Mouse (Mus musculus): ENCODE data around the gene Tbc1d15.
"Not testable (repeated sequence)": the region's sequence is repeated elsewhere in the genome, so short reads cannot be mapped to it uniquely, and the experiment has no call there.

Tbc1d15 gene

GRCm38 (mm10) chr10:115205284-115205683 lies 46.0 kb downstream of the Tbc1d15 start:
- H3K27me3 ChIP-seq (ENCODE audit: insufficient read depth, low read length) = no peaks in the 10 kb centered on the region
- TF ChIP-seq NANOG (IDR thresholded peaks at IDR 0.05; ENCODE audit: borderline replicate concordance, low read length) (no peak), POU5F1 (IDR thresholded peaks at IDR 0.05; ENCODE audit: borderline replicate concordance, low read length) (no peak), CTCF (conservative IDR thresholded peaks at IDR 0.05; ENCODE audit: low read length) (no peak)

GRCm38 (mm10) chr10:115191214-115191613 lies 60.1 kb downstream of the Tbc1d15 start:
- H3K4me1 ChIP-seq (replicated peaks; ENCODE audit: low read depth, low read length) = peaks cover 6% of the 10 kb centered on the region
- H3K36me3 ChIP-seq (ENCODE audit: insufficient read depth, low read length) = no peaks in the 10 kb centered on the region
- no peaks in the 10 kb centered on the region for H3K9me3 ChIP-seq (ENCODE audit: low read length)
- no peaks in the 10 kb centered on the region for H3K27me3 ChIP-seq (ENCODE audit: insufficient read depth, low read length)
- no peak for TF ChIP-seq POU5F1 (IDR thresholded peaks at IDR 0.05; ENCODE audit: borderline replicate concordance, low read length)
- TF ChIP-seq NANOG (IDR thresholded peaks at IDR 0.05; ENCODE audit: borderline replicate concordance, low read length) = no peak
- no peak for TF ChIP-seq CTCF (conservative IDR thresholded peaks at IDR 0.05; ENCODE audit: low read length)
- H3K4me3 ChIP-seq (replicated peaks; ENCODE audit: low read length) = no peak overlapping the region

More at GRCm38 (mm10) chr10:115205284-115205683, 46.0 kb downstream of the Tbc1d15 start:
- H3K4me3 ChIP-seq (replicated peaks; ENCODE audit: low read length) = no peak overlapping the region
- no peaks in the 10 kb centered on the region for H3K9me3 ChIP-seq (ENCODE audit: low read length)
- H3K36me3 ChIP-seq (ENCODE audit: insufficient read depth, low read length) = peaks cover 77% of the 10 kb centered on the region
- peaks cover 26% of the 10 kb centered on the region for H3K4me1 ChIP-seq (replicated peaks; ENCODE audit: low read depth, low read length)

- no peaks in the 10 kb centered on the region for H3K36me3 ChIP-seq (ENCODE audit: insufficient read depth, low read length)
- H3K9me3 ChIP-seq (ENCODE audit: low read length) = no peaks in the 10 kb centered on the region
- TF ChIP-seq NANOG (IDR thresholded peaks at IDR 0.05; ENCODE audit: borderline replicate concordance, low read length) (no peak), CTCF (conservative IDR thresholded peaks at IDR 0.05; ENCODE audit: low read length) (no peak), POU5F1 (IDR thresholded peaks at IDR 0.05; ENCODE audit: borderline replicate concordance, low read length) (no peak)
- peaks cover 9% of the 10 kb centered on the region; the same call in 1 of the 2 replicates for H3K27me3 ChIP-seq (ENCODE audit: insufficient read depth, low read length)
- H3K4me1 ChIP-seq (replicated peaks; ENCODE audit: low read depth, low read length) = peaks cover 3% of the 10 kb centered on the region; the same call in 1 of the 2 replicates
- H3K4me3 ChIP-seq (replicated peaks; ENCODE audit: low read length) = no peak overlapping the region
These were observed 63.9 kb downstream of the Tbc1d15 start for GRCm38 (mm10) chr10:115187390-115187789.

- no peak within 1 kb of the TSS for H3K4me3 ChIP-seq (replicated peaks; ENCODE audit: low read length)
- no peaks in the 10 kb centered on the region for H3K36me3 ChIP-seq (ENCODE audit: insufficient read depth, low read length)
- no peaks in the 10 kb centered on the region for H3K9me3 ChIP-seq (ENCODE audit: low read length)
- peaks cover 9% of the 10 kb centered on the region; the same call in 1 of the 2 replicates for H3K27me3 ChIP-seq (ENCODE audit: insufficient read depth, low read length)
- peak; percentile 93 for TF ChIP-seq CTCF (conservative IDR thresholded peaks at IDR 0.05; ENCODE audit: low read length)
- TF ChIP-seq NANOG (IDR thresholded peaks at IDR 0.05; ENCODE audit: borderline replicate concordance, low read length) = no peak
- peaks cover 3% of the 10 kb centered on the region; the same call in 1 of the 2 replicates for H3K4me1 ChIP-seq (replicated peaks; ENCODE audit: low read depth, low read length)
These were observed 66.6 kb downstream of the Tbc1d15 start, which contains the start of gene Tph2 for GRCm38 (mm10) chr10:115184697-115185096. TSS of gene Tph2 (minus strand) at chr10:115185022.

- Histone ChIP-seq H3K4me3 (replicated peaks; ENCODE audit: low read length) (no peak overlapping the region), H3K9me3 (ENCODE audit: low read length) (no peaks in the 10 kb centered on the region), H3K27me3 (ENCODE audit: insufficient read depth, low read length) (peaks cover 9% of the 10 kb centered on the region; the same call in 1 of the 2 replicates), H3K4me1 (replicated peaks; ENCODE audit: low read depth, low read length) (peaks cover 3% of the 10 kb centered on the region; the same call in 1 of the 2 replicates), H3K36me3 (ENCODE audit: insufficient read depth, low read length) (no peaks in the 10 kb centered on the region)
- TF ChIP-seq POU5F1 (IDR thresholded peaks at IDR 0.05; ENCODE audit: borderline replicate concordance, low read length) (no peak), NANOG (IDR thresholded peaks at IDR 0.05; ENCODE audit: borderline replicate concordance, low read length) (no peak), CTCF (conservative IDR thresholded peaks at IDR 0.05; ENCODE audit: low read length) (no peak)
These were observed 70.2 kb downstream of the Tbc1d15 start for GRCm38 (mm10) chr10:115181034-115181433.

- TF ChIP-seq CTCF (conservative IDR thresholded peaks at IDR 0.05; ENCODE audit: low read length) = 0 out of 2 replicates have a peak, but pooled peaks have one; percentile 19
- H3K27me3 ChIP-seq (ENCODE audit: insufficient read depth, low read length); H3K9me3 ChIP-seq (ENCODE audit: low read length); H3K4me3 ChIP-seq (replicated peaks; ENCODE audit: low read length); H3K36me3 ChIP-seq (ENCODE audit: insufficient read depth, low read length): not testable (repeated sequence)
- peaks cover 15% of the 10 kb centered on the region for H3K4me1 ChIP-seq (replicated peaks; ENCODE audit: low read depth, low read length)
These were observed 73.2 kb downstream of the Tbc1d15 start for GRCm38 (mm10) chr10:115178019-115178418.

GRCm38 (mm10) chr10:115175591-115175991 lies 75.7 kb downstream of the Tbc1d15 start:
- no peaks in the 10 kb centered on the region for H3K36me3 ChIP-seq (ENCODE audit: insufficient read depth, low read length)
- H3K4me1 ChIP-seq (replicated peaks; ENCODE audit: low read depth, low read length) = peaks cover 15% of the 10 kb centered on the region
- TF ChIP-seq POU5F1 (IDR thresholded peaks at IDR 0.05; ENCODE audit: borderline replicate concordance, low read length) = no peak
- no peak for TF ChIP-seq CTCF (conservative IDR thresholded peaks at IDR 0.05; ENCODE audit: low read length)
- no peak for TF ChIP-seq NANOG (IDR thresholded peaks at IDR 0.05; ENCODE audit: borderline replicate concordance, low read length)
- 0 out of 2 replicates have a peak overlapping the region, but pooled peaks have one; percentile 35 for H3K4me3 ChIP-seq (replicated peaks; ENCODE audit: low read length)
- peaks cover 11% of the 10 kb centered on the region for H3K9me3 ChIP-seq (ENCODE audit: low read length)
- no peaks in the 10 kb centered on the region for H3K27me3 ChIP-seq (ENCODE audit: insufficient read depth, low read length)

- H3K27me3 ChIP-seq (ENCODE audit: insufficient read depth, low read length) = no peaks in the 10 kb centered on the region
These were observed 77.9 kb downstream of the Tbc1d15 start for GRCm38 (mm10) chr10:115173336-115173735.

GRCm38 (mm10) chr10:115171351-115171818 lies 79.9 kb downstream of the Tbc1d15 start:
- Histone ChIP-seq H3K36me3 (ENCODE audit: insufficient read depth, low read length) (no peaks in the 10 kb centered on the region), H3K27me3 (ENCODE audit: insufficient read depth, low read length) (no peaks in the 10 kb centered on the region), H3K4me3 (replicated peaks; ENCODE audit: low read length) (no peak overlapping the region), H3K4me1 (replicated peaks; ENCODE audit: low read depth, low read length) (peaks cover 18% of the 10 kb centered on the region), H3K9me3 (ENCODE audit: low read length) (peaks cover 11% of the 10 kb centered on the region)
- TF ChIP-seq CTCF (conservative IDR thresholded peaks at IDR 0.05; ENCODE audit: low read length) (no peak), POU5F1 (IDR thresholded peaks at IDR 0.05; ENCODE audit: borderline replicate concordance, low read length) (no peak), NANOG (IDR thresholded peaks at IDR 0.05; ENCODE audit: borderline replicate concordance, low read length) (no peak)

More at GRCm38 (mm10) chr10:115173336-115173735, 77.9 kb downstream of the Tbc1d15 start:
- TF ChIP-seq CTCF (conservative IDR thresholded peaks at IDR 0.05; ENCODE audit: low read length) (no peak), POU5F1 (IDR thresholded peaks at IDR 0.05; ENCODE audit: borderline replicate concordance, low read length) (no peak), NANOG (IDR thresholded peaks at IDR 0.05; ENCODE audit: borderline replicate concordance, low read length) (no peak)
- H3K36me3 ChIP-seq (ENCODE audit: insufficient read depth, low read length) = no peaks in the 10 kb centered on the region
- no peak overlapping the region for H3K4me3 ChIP-seq (replicated peaks; ENCODE audit: low read length)
- H3K4me1 ChIP-seq (replicated peaks; ENCODE audit: low read depth, low read length) = peaks cover 18% of the 10 kb centered on the region
- H3K9me3 ChIP-seq (ENCODE audit: low read length) = peaks cover 11% of the 10 kb centered on the region

All from E14TG2a.4 (cell line).